Mouse (Mus musculus) myocyte (in vitro differentiated cells): ENCODE measurements around the gene Hist1h3g.
"Not testable (repeated sequence)": the region's sequence is repeated elsewhere in the genome, so short reads cannot be mapped to it uniquely, and the experiment has no call there.

Experiments used
- CEBPB ChIP-seq: IDR thresholded peaks from 2 replicates; pipeline ENCODE4 v1.6.1; 2011; ENCODE audit warnings: mild to moderate bottlenecking, moderate library complexity; ENCODE audit not compliant: poor library complexity, insufficient read depth, severe bottlenecking
- E2F4 ChIP-seq: IDR thresholded peaks from one replicate; pipeline ENCODE4 v1.6.1; 2011; ENCODE audit warnings: mild to moderate bottlenecking, control low read depth, moderate library complexity; ENCODE audit not compliant: insufficient read depth
- MAX ChIP-seq: IDR thresholded peaks from one replicate; pipeline ENCODE4 v1.6.1; 2011; ENCODE audit warnings: low read depth, mild to moderate bottlenecking, control low read depth
- MYOD1 ChIP-seq, 3 experiments: IDR thresholded peaks; one replicate each; pipeline ENCODE4 v1.6.1; 2011; ENCODE audit warnings: control low read depth in 2 of 3, low read depth in 2 of 3, mild to moderate bottlenecking in 2 of 3, moderate library complexity in 1 of 3; ENCODE audit not compliant: insufficient read length in 2 of 3, control insufficient read depth in 1 of 3
- MYOG ChIP-seq, 3 experiments: IDR thresholded peaks; one replicate each; pipeline ENCODE4 v1.6.1; 2011; ENCODE audit warnings: control low read depth in 2 of 3, low read depth in 2 of 3, mild to moderate bottlenecking in 2 of 3; ENCODE audit not compliant: insufficient read length in 2 of 3, control insufficient read depth in 1 of 3, insufficient read depth in 1 of 3
- POLR2A ChIP-seq: IDR thresholded peaks from one replicate; pipeline ENCODE4 v1.6.1; 2011; ENCODE audit warnings: low read depth, mild to moderate bottlenecking, control low read depth, moderate library complexity; ENCODE audit not compliant: insufficient read length
- POLR2AphosphoS2 ChIP-seq: IDR thresholded peaks from one replicate; pipeline ENCODE4 v1.6.1; 2011; ENCODE audit warnings: low read depth, control low read depth; ENCODE audit not compliant: insufficient read length
- REST ChIP-seq: IDR thresholded peaks from one replicate; pipeline ENCODE4 v1.6.1; 2011; ENCODE audit warnings: mild to moderate bottlenecking, control low read depth, moderate library complexity; ENCODE audit not compliant: insufficient read depth, insufficient read length
- TCF12 ChIP-seq: IDR thresholded peaks from one replicate; pipeline ENCODE4 v1.6.1; 2011; ENCODE audit warnings: mild to moderate bottlenecking, control low read depth; ENCODE audit not compliant: poor library complexity, insufficient read depth, severe bottlenecking
- TCF3 ChIP-seq: IDR thresholded peaks from one replicate; pipeline ENCODE4 v1.6.1; 2011; ENCODE audit warnings: low read depth, control low read depth; ENCODE audit not compliant: insufficient read length
- USF1 ChIP-seq: IDR thresholded peaks from one replicate; pipeline ENCODE4 v1.6.1; 2011; ENCODE audit warnings: low read depth, mild to moderate bottlenecking, control low read depth, moderate library complexity

- TF ChIP-seq POLR2A (peak; percentile 30), POLR2AphosphoS2 (peak; percentile 31)
- not testable (repeated sequence) for TF ChIP-seq E2F4; TCF12; USF1; MAX; MYOG (IDR thresholded peaks at IDR 0.05; ENCODE audit: control insufficient read depth in 1 of 3, insufficient read depth in 1 of 3, insufficient read length in 2 of 3, low read depth in 2 of 3); MYOD1 (IDR thresholded peaks at IDR 0.05; ENCODE audit: control insufficient read depth in 1 of 3, insufficient read length in 2 of 3, low read depth in 2 of 3); TCF3; REST; CEBPB
These were observed 35.2 kb downstream of the Hist1h3g start for GRCm38 (mm10) chr13:23570261-23571021.
